Mouse (Mus musculus): ENCODE measurements around the gene Gpr135. TPM values are rescaled to one million over a fixed set of nuclear protein-coding genes. Genes with fewer than 3 reads are reported as not detected.
"Not testable (repeated sequence)": the region's sequence is repeated elsewhere in the genome, so short reads cannot be mapped to it uniquely, and the experiment has no call there.

The Gpr135 gene
- total RNA-seq, 2 experiments from 2014 or later: 13.5 to 13.8 TPM

- DNase-seq (ENCODE audit: low spot score in 2 of 2): no peak
Observed at GRCm38 (mm10) chr12:72053851-72054250, 17.1 kb downstream of the Gpr135 start.

- DNase-seq (ENCODE audit: low spot score in 2 of 2): peak in 1 of 2 experiments; percentile 31
Observed at GRCm38 (mm10) chr12:72053303-72053702, 17.6 kb downstream of the Gpr135 start.

- DNase-seq (ENCODE audit: low spot score in 2 of 2): no peak
Observed at GRCm38 (mm10) chr12:72052571-72052970, 18.4 kb downstream of the Gpr135 start.

- no peak for DNase-seq (ENCODE audit: low spot score in 2 of 2)
Observed at GRCm38 (mm10) chr12:72050821-72051220, 20.1 kb downstream of the Gpr135 start.

GRCm38 (mm10) chr12:72050156-72050555 is 20.8 kb downstream of the Gpr135 start:
- not testable (repeated sequence) for DNase-seq (ENCODE audit: low spot score in 2 of 2)

- DNase-seq (ENCODE audit: low spot score in 2 of 2): peak in 1 of 2 experiments; percentile 48
Observed at GRCm38 (mm10) chr12:72047513-72047912, 23.4 kb downstream of the Gpr135 start.

GRCm38 (mm10) chr12:72041238-72041637 is 29.7 kb downstream of the Gpr135 start:
- DNase-seq (ENCODE audit: low spot score in 2 of 2): no peak

- DNase-seq (ENCODE audit: low spot score in 2 of 2): no peak
Observed at GRCm38 (mm10) chr12:72039501-72039900, 31.4 kb downstream of the Gpr135 start.

GRCm38 (mm10) chr12:72038866-72039265 is 32.1 kb downstream of the Gpr135 start:
- DNase-seq (ENCODE audit: low spot score in 2 of 2): no peak

GRCm38 (mm10) chr12:72037049-72037448 is 33.9 kb downstream of the Gpr135 start:
- DNase-seq (ENCODE audit: low spot score in 2 of 2): no peak

GRCm38 (mm10) chr12:72036097-72036661 is 34.7 kb downstream of the Gpr135 start:
- no peak for DNase-seq (ENCODE audit: low spot score in 2 of 2)

- DNase-seq (ENCODE audit: low spot score in 2 of 2): no peak
Observed at GRCm38 (mm10) chr12:72031794-72032193, 39.1 kb downstream of the Gpr135 start.

GRCm38 (mm10) chr12:72031171-72031570 is 39.8 kb downstream of the Gpr135 start:
- DNase-seq (ENCODE audit: low spot score in 2 of 2): no peak

- DNase-seq (ENCODE audit: low spot score in 2 of 2): no peak
Observed at GRCm38 (mm10) chr12:72025275-72025795, 45.6 kb downstream of the Gpr135 start.

GRCm38 (mm10) chr12:72023572-72023971 is 47.4 kb downstream of the Gpr135 start:
- DNase-seq (ENCODE audit: low spot score in 2 of 2): no peak

GRCm38 (mm10) chr12:72022790-72023189 is 48.1 kb downstream of the Gpr135 start:
- no peak for DNase-seq (ENCODE audit: low spot score in 2 of 2)

GRCm38 (mm10) chr12:72021543-72021942 is 49.4 kb downstream of the Gpr135 start:
- no peak for DNase-seq (ENCODE audit: low spot score in 2 of 2)

GRCm38 (mm10) chr12:72020285-72020684 is 50.6 kb downstream of the Gpr135 start:
- DNase-seq (ENCODE audit: low spot score in 2 of 2): no peak

Other genes starting within 250 kb of the Gpr135 start
- gene Daam1, start 240.0 kb downstream of the Gpr135 start, total RNA-seq (2021): 10 to 100 TPM; 77.3 to 83.6 TPM
- gene L3hypdh, start 14.3 kb upstream of the Gpr135 start, total RNA-seq (2021): 1 to 10 TPM; 4.5 to 5.0 TPM
- 10 to 100 TPM; 55.2 to 56.1 TPM for gene Jkamp, start 14.5 kb upstream of the Gpr135 start, total RNA-seq (2021)
- not detected for gene Ccdc175, start 113.9 kb upstream of the Gpr135 start, total RNA-seq (2021)

Data from layer of hippocampus, postnatal 14 days (tissue).